Mouse (Mus musculus): Measurements from ENCODE around the gene Socs2. TPM values are rescaled to one million over a fixed set of nuclear protein-coding genes. Genes with fewer than 3 reads are reported as not detected.
"Not testable (repeated sequence)": the region's sequence is repeated elsewhere in the genome, so short reads cannot be mapped to it uniquely, and the experiment has no call there.

Socs2 gene
- polyA plus RNA-seq, 1 experiment from 2014 or later = 38.5 TPM

GRCm38 (mm10) chr10:95392073-95392472 is 24.9 kb downstream of the Socs2 start:
- Histone ChIP-seq H3K4me3 (ENCODE audit: low read depth, low read length) (no peak overlapping the region), H3K27ac (ENCODE audit: low read depth, low read length) (no peak overlapping the region), H3K27me3 (ENCODE audit: control insufficient read depth, insufficient read depth, low read length) (0 out of 2 replicates have a peak, but pooled peaks cover 2% of the 10 kb centered on the region), H3K4me2 (no peak overlapping the region), H3K36me3 (ENCODE audit: control insufficient read depth, insufficient read depth, low read length) (no peaks in the 10 kb centered on the region), H3K9ac (ENCODE audit: low read depth, low read length) (no peak overlapping the region), H3K4me1 (ENCODE audit: control insufficient read depth, insufficient read depth, low read length) (peaks cover 3% of the 10 kb centered on the region; the same call in 1 of the 2 replicates), H3K9me3 (replicated peaks; ENCODE audit: control insufficient read depth, low read length) (no peaks in the 10 kb centered on the region)
- 82% methylated on average over 8 of the region's 8 CpGs for WGBS (ENCODE audit: insufficient replicate concordance)
- no peak for ATAC-seq (replicated peaks; ENCODE audit: insufficient number of reproducible peaks, low FRiP score, low TSS enrichment)

- H3K9me3 ChIP-seq (replicated peaks; ENCODE audit: control insufficient read depth, low read length) = no peaks in the 10 kb centered on the region
- no peak overlapping the region for H3K4me2 ChIP-seq
- peaks cover 3% of the 10 kb centered on the region; the same call in 1 of the 2 replicates for H3K4me1 ChIP-seq (ENCODE audit: control insufficient read depth, insufficient read depth, low read length)
- H3K9ac ChIP-seq (ENCODE audit: low read depth, low read length) = no peak overlapping the region
- WGBS (ENCODE audit: insufficient replicate concordance) = 84% methylated on average over 9 of the region's 9 CpGs
- H3K27me3 ChIP-seq (ENCODE audit: control insufficient read depth, insufficient read depth, low read length) = no peaks in the 10 kb centered on the region
- no peak for ATAC-seq (replicated peaks; ENCODE audit: insufficient number of reproducible peaks, low FRiP score, low TSS enrichment)
- no peaks in the 10 kb centered on the region for H3K36me3 ChIP-seq (ENCODE audit: control insufficient read depth, insufficient read depth, low read length)
- H3K27ac ChIP-seq (ENCODE audit: low read depth, low read length) = no peak overlapping the region
- H3K4me3 ChIP-seq (ENCODE audit: low read depth, low read length) = no peak overlapping the region
Observed at GRCm38 (mm10) chr10:95390871-95391270, 26.1 kb downstream of the Socs2 start.

- H3K4me2 ChIP-seq; H3K4me3 ChIP-seq (ENCODE audit: low read depth, low read length); H3K27ac ChIP-seq (ENCODE audit: low read depth, low read length); H3K36me3 ChIP-seq (ENCODE audit: control insufficient read depth, insufficient read depth, low read length); H3K27me3 ChIP-seq (ENCODE audit: control insufficient read depth, insufficient read depth, low read length); ATAC-seq (replicated peaks; ENCODE audit: insufficient number of reproducible peaks, low FRiP score, low TSS enrichment); H3K9me3 ChIP-seq (replicated peaks; ENCODE audit: control insufficient read depth, low read length); H3K9ac ChIP-seq (ENCODE audit: low read depth, low read length); H3K4me1 ChIP-seq (ENCODE audit: control insufficient read depth, insufficient read depth, low read length): not testable (repeated sequence)
- WGBS (ENCODE audit: insufficient replicate concordance) = 85% methylated on average over 5 of the region's 5 CpGs
Observed at GRCm38 (mm10) chr10:95389805-95390204, 27.2 kb downstream of the Socs2 start.

GRCm38 (mm10) chr10:95388821-95389477 is 28.0 kb downstream of the Socs2 start:
- Histone ChIP-seq H3K4me3 (ENCODE audit: low read depth, low read length) (no peak overlapping the region), H3K9me3 (replicated peaks; ENCODE audit: control insufficient read depth, low read length) (no peaks in the 10 kb centered on the region), H3K27ac (ENCODE audit: low read depth, low read length) (no peak overlapping the region), H3K4me1 (ENCODE audit: control insufficient read depth, insufficient read depth, low read length) (peaks cover 3% of the 10 kb centered on the region; the same call in 1 of the 2 replicates), H3K27me3 (ENCODE audit: control insufficient read depth, insufficient read depth, low read length) (no peaks in the 10 kb centered on the region), H3K9ac (ENCODE audit: low read depth, low read length) (no peak overlapping the region), H3K4me2 (peak overlapping the region; percentile 31), H3K36me3 (ENCODE audit: control insufficient read depth, insufficient read depth, low read length) (no peaks in the 10 kb centered on the region)
- no peak for ATAC-seq (replicated peaks; ENCODE audit: insufficient number of reproducible peaks, low FRiP score, low TSS enrichment)
- WGBS (ENCODE audit: insufficient replicate concordance) = 51% methylated on average over 23 of the region's 23 CpGs

- ATAC-seq (replicated peaks; ENCODE audit: insufficient number of reproducible peaks, low FRiP score, low TSS enrichment) = no peak
- Histone ChIP-seq H3K4me1 (ENCODE audit: control insufficient read depth, insufficient read depth, low read length) (peaks cover 3% of the 10 kb centered on the region; the same call in 1 of the 2 replicates), H3K9me3 (replicated peaks; ENCODE audit: control insufficient read depth, low read length) (no peaks in the 10 kb centered on the region), H3K4me3 (ENCODE audit: low read depth, low read length) (no peak overlapping the region), H3K9ac (ENCODE audit: low read depth, low read length) (no peak overlapping the region), H3K36me3 (ENCODE audit: control insufficient read depth, insufficient read depth, low read length) (no peaks in the 10 kb centered on the region), H3K27me3 (ENCODE audit: control insufficient read depth, insufficient read depth, low read length) (no peaks in the 10 kb centered on the region), H3K27ac (ENCODE audit: low read depth, low read length) (no peak overlapping the region), H3K4me2 (no peak overlapping the region)
- 82% methylated on average over 6 of the region's 6 CpGs for WGBS (ENCODE audit: insufficient replicate concordance)
Observed at GRCm38 (mm10) chr10:95386527-95386926, 30.5 kb downstream of the Socs2 start.

- H3K4me1 ChIP-seq (ENCODE audit: control insufficient read depth, insufficient read depth, low read length) = peaks cover 3% of the 10 kb centered on the region; the same call in 1 of the 2 replicates
- H3K4me2 ChIP-seq = no peak overlapping the region
- ATAC-seq (replicated peaks; ENCODE audit: insufficient number of reproducible peaks, low FRiP score, low TSS enrichment) = no peak
- no peak overlapping the region for H3K4me3 ChIP-seq (ENCODE audit: low read depth, low read length)
- no peaks in the 10 kb centered on the region for H3K27me3 ChIP-seq (ENCODE audit: control insufficient read depth, insufficient read depth, low read length)
- no peaks in the 10 kb centered on the region for H3K9me3 ChIP-seq (replicated peaks; ENCODE audit: control insufficient read depth, low read length)
- no peak overlapping the region for H3K9ac ChIP-seq (ENCODE audit: low read depth, low read length)
- WGBS (ENCODE audit: insufficient replicate concordance) = 80% methylated on average over 4 of the region's 4 CpGs
- H3K36me3 ChIP-seq (ENCODE audit: control insufficient read depth, insufficient read depth, low read length) = no peaks in the 10 kb centered on the region
- H3K27ac ChIP-seq (ENCODE audit: low read depth, low read length) = no peak overlapping the region
Observed at GRCm38 (mm10) chr10:95385801-95386203, 31.2 kb downstream of the Socs2 start.

GRCm38 (mm10) chr10:95385081-95385480 is 31.9 kb downstream of the Socs2 start:
- no peak for ATAC-seq (replicated peaks; ENCODE audit: insufficient number of reproducible peaks, low FRiP score, low TSS enrichment)
- H3K4me2 ChIP-seq = no peak overlapping the region
- H3K4me1 ChIP-seq (ENCODE audit: control insufficient read depth, insufficient read depth, low read length) = peaks cover 3% of the 10 kb centered on the region; the same call in 1 of the 2 replicates
- H3K27ac ChIP-seq (ENCODE audit: low read depth, low read length) = no peak overlapping the region
- no peaks in the 10 kb centered on the region; the same call in 1 of the 2 replicates for H3K9me3 ChIP-seq (replicated peaks; ENCODE audit: control insufficient read depth, low read length)
- 82% methylated on average over 1 of the region's 1 CpGs for WGBS (ENCODE audit: insufficient replicate concordance)
- no peak overlapping the region for H3K9ac ChIP-seq (ENCODE audit: low read depth, low read length)
- H3K27me3 ChIP-seq (ENCODE audit: control insufficient read depth, insufficient read depth, low read length) = no peaks in the 10 kb centered on the region
- no peak overlapping the region for H3K4me3 ChIP-seq (ENCODE audit: low read depth, low read length)
- H3K36me3 ChIP-seq (ENCODE audit: control insufficient read depth, insufficient read depth, low read length) = no peaks in the 10 kb centered on the region

GRCm38 (mm10) chr10:95384446-95384845 is 32.5 kb downstream of the Socs2 start:
- H3K4me2 ChIP-seq = no peak overlapping the region
- H3K9me3 ChIP-seq (replicated peaks; ENCODE audit: control insufficient read depth, low read length) = no peaks in the 10 kb centered on the region; the same call in 1 of the 2 replicates
- H3K9ac ChIP-seq (ENCODE audit: low read depth, low read length) = no peak overlapping the region
- no peak for ATAC-seq (replicated peaks; ENCODE audit: insufficient number of reproducible peaks, low FRiP score, low TSS enrichment)
- no peak overlapping the region for H3K27ac ChIP-seq (ENCODE audit: low read depth, low read length)
- H3K36me3 ChIP-seq (ENCODE audit: control insufficient read depth, insufficient read depth, low read length) = no peaks in the 10 kb centered on the region
- peaks cover 3% of the 10 kb centered on the region; the same call in 1 of the 2 replicates for H3K4me1 ChIP-seq (ENCODE audit: control insufficient read depth, insufficient read depth, low read length)
- H3K27me3 ChIP-seq (ENCODE audit: control insufficient read depth, insufficient read depth, low read length) = no peaks in the 10 kb centered on the region
- no peak overlapping the region for H3K4me3 ChIP-seq (ENCODE audit: low read depth, low read length)
- WGBS (ENCODE audit: insufficient replicate concordance) = 79% methylated on average over 8 of the region's 8 CpGs

- H3K36me3 ChIP-seq (ENCODE audit: control insufficient read depth, insufficient read depth, low read length) = no peaks in the 10 kb centered on the region
- H3K9ac ChIP-seq (ENCODE audit: low read depth, low read length) = no peak overlapping the region
- ATAC-seq (replicated peaks; ENCODE audit: insufficient number of reproducible peaks, low FRiP score, low TSS enrichment) = no peak
- no peaks in the 10 kb centered on the region for H3K4me1 ChIP-seq (ENCODE audit: control insufficient read depth, insufficient read depth, low read length)
- peaks cover 5% of the 10 kb centered on the region for H3K9me3 ChIP-seq (replicated peaks; ENCODE audit: control insufficient read depth, low read length)
- no peak overlapping the region for H3K27ac ChIP-seq (ENCODE audit: low read depth, low read length)
- H3K4me2 ChIP-seq = no peak overlapping the region
- H3K4me3 ChIP-seq (ENCODE audit: low read depth, low read length) = no peak overlapping the region
- H3K27me3 ChIP-seq (ENCODE audit: control insufficient read depth, insufficient read depth, low read length) = no peaks in the 10 kb centered on the region
- 89% methylated on average over 6 of the region's 6 CpGs for WGBS (ENCODE audit: insufficient replicate concordance)
Observed at GRCm38 (mm10) chr10:95373340-95373739, 43.6 kb downstream of the Socs2 start.
